Mouse (Mus musculus): ENCODE data around the gene Atp6v0e. TPM values are rescaled to one million over a fixed set of nuclear protein-coding genes. Genes with fewer than 3 reads are reported as not detected.

Gene Atp6v0e
- polyA plus RNA-seq, 1 experiment from 2014 or later: 193 TPM

DNA sequence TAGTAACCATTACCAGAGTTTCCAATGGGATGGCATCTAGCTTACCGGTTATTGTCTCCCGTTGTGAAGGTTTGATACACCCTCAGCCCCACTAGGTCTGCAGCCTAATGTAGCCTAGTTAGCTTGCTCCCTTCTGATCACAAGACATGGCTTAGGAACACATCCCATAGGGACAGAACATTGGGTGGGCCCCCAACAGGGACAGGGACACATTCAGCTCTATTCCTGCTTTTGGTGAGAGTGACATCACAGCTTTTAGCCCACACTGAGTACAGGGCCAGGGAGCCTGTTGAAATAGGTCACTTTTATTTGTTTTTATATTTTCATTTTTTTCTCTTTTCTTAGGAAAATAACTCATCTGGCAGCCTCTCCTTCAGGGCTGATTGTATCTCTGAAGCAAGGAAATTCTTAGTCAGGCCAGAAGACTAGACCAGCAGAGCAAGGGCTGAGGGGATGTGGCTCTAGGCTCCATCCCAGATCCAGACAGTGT, 37.5 kb upstream of the Atp6v0e start:
- no peak for ATAC-seq (ENCODE audit: insufficient number of reproducible peaks, low FRiP score)
- H3K27me3 ChIP-seq (replicated peaks): no peaks in the 10 kb centered on the region
- H3K4me1 ChIP-seq (replicated peaks): no peaks in the 10 kb centered on the region
- H3K9me3 ChIP-seq (replicated peaks): no peaks in the 10 kb centered on the region
- H3K36me3 ChIP-seq: peaks cover 74% of the 10 kb centered on the region
- WGBS: 91% methylated on average over 2 of the region's 2 CpGs
- H3K27ac ChIP-seq (ENCODE audit: poor library complexity, severe bottlenecking): no peak overlapping the region
- H3K4me2 ChIP-seq: no peak overlapping the region
- H3K9ac ChIP-seq: no peak overlapping the region
- H3K4me3 ChIP-seq: no peak overlapping the region

DNA sequence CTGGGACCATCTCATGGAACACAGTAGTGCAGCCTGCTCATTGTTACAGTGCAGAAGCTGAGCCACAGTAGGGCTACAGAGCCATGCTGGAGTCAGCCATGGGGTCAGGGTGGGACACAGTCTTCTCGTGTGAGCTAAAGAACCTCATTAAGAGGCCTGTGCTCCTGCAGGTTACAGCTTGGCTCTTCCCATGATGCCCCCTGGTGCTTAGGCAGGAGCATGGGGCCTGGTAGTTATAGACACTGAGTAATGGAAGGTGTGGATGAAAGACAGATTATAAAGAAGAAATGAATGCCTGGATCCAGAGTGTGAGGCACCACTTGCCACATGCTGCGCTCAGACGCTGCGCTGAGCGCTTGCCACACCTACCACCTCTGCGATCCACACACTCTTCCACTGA, 34.6 kb upstream of the Atp6v0e start:
- ATAC-seq (ENCODE audit: insufficient number of reproducible peaks, low FRiP score): no peak
- 86% methylated on average over 6 of the region's 6 CpGs for WGBS
- no peaks in the 10 kb centered on the region for H3K4me1 ChIP-seq (replicated peaks)
- no peak overlapping the region for H3K9ac ChIP-seq
- no peak overlapping the region for H3K4me2 ChIP-seq
- H3K27ac ChIP-seq (ENCODE audit: poor library complexity, severe bottlenecking): no peak overlapping the region
- H3K9me3 ChIP-seq (replicated peaks): no peaks in the 10 kb centered on the region
- H3K27me3 ChIP-seq (replicated peaks): no peaks in the 10 kb centered on the region
- no peak overlapping the region for H3K4me3 ChIP-seq
- H3K36me3 ChIP-seq: peaks cover 97% of the 10 kb centered on the region

DNA sequence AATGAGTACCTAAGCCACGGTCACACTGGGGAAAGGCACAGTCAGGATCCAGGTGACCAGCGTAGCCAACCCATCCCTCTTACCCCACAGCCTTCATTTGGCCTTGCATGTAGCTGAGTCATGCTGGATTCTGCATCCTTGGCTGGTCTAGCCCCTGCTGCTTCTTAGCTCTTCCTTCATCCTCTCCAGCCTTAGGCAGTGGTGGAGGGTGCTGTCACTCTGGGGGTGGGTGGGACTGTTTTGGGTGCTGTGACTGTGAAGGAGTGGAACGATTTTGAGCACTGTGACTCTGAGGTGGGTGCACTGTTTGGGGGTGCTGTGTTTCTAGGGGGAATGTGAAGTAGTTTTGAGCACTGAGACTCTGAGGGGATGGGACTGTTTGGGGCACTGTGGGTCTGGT, 34.1 kb upstream of the Atp6v0e start:
- Histone ChIP-seq H3K36me3 (peaks cover 97% of the 10 kb centered on the region), H3K9ac (no peak overlapping the region)

DNA sequence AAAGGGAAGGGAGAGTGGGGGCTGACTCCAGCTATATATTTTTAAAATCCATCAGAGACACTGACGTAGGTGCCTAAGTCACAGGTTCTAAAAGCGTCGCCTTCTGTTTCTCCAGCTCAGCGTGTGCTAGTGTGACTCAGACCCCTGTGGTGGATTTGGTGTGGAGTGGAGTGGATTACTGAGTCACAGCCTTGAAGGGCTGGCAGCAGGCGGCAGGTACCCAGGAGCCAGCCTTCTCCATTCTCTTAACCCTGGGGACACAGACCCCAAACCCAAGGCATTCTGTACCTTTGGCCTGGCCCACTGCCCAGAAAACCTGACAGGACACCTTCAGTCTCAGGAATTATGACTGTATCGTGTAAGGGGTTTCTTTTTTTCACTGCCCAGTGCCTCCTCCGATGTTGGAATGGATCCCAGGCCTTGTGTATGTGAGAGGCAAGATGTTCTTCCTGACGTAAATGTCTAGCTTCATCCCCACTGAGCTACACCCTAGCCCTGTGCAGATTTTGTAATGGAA, 31.2 kb upstream of the Atp6v0e start:
- Histone ChIP-seq H3K4me2 (no peak overlapping the region), H3K4me1 (replicated peaks) (no peaks in the 10 kb centered on the region), H3K27me3 (replicated peaks) (no peaks in the 10 kb centered on the region), H3K4me3 (no peak overlapping the region), H3K36me3 (peaks cover 97% of the 10 kb centered on the region), H3K9ac (no peak overlapping the region), H3K9me3 (replicated peaks) (no peaks in the 10 kb centered on the region), H3K27ac (ENCODE audit: poor library complexity, severe bottlenecking) (no peak overlapping the region)
- 83% methylated on average over 8 of the region's 8 CpGs for WGBS
- ATAC-seq (ENCODE audit: insufficient number of reproducible peaks, low FRiP score): no peak

More for the DNA sequence above, 34.1 kb upstream of the Atp6v0e start:
- no peaks in the 10 kb centered on the region for H3K9me3 ChIP-seq (replicated peaks)
- H3K4me3 ChIP-seq: no peak overlapping the region
- 92% methylated on average over 3 of the region's 3 CpGs for WGBS
- no peak overlapping the region for H3K27ac ChIP-seq (ENCODE audit: poor library complexity, severe bottlenecking)
- H3K4me1 ChIP-seq (replicated peaks): no peaks in the 10 kb centered on the region
- H3K27me3 ChIP-seq (replicated peaks): no peaks in the 10 kb centered on the region
- no peak overlapping the region for H3K4me2 ChIP-seq
- 0 out of 2 replicates have a peak, but pooled peaks have one; percentile 16 for ATAC-seq (ENCODE audit: insufficient number of reproducible peaks, low FRiP score)

DNA sequence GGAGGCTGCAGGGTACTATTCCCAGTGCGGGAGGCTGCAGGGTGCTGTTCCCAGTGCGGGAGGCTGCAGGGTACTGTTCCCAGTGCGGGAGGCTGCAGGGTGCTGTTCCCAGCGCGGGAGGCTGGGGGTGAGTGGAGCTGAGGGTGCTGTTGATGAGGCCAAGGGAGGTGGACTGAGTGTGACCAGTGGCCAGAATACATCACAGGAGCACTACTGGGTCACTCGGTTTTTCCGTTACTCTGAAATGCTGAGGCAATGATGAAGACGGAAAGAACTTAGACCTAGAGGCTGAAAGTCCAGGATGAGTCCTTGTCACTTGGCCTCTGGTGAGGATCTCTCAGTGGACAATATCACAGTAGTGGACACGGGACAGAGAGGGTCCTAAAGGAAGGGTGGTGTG, 29.8 kb upstream of the Atp6v0e start:
- ATAC-seq (ENCODE audit: insufficient number of reproducible peaks, low FRiP score): no peak
- Histone ChIP-seq H3K27ac (ENCODE audit: poor library complexity, severe bottlenecking) (no peak overlapping the region), H3K4me1 (replicated peaks) (0 out of 2 replicates have a peak, but pooled peaks cover under 1% of the 10 kb centered on the region), H3K4me3 (no peak overlapping the region), H3K4me2 (no peak overlapping the region), H3K27me3 (replicated peaks) (no peaks in the 10 kb centered on the region), H3K9me3 (replicated peaks) (no peaks in the 10 kb centered on the region), H3K36me3 (peaks cover 86% of the 10 kb centered on the region), H3K9ac (no peak overlapping the region)
- WGBS: 85% methylated on average over 9 of the region's 9 CpGs

DNA sequence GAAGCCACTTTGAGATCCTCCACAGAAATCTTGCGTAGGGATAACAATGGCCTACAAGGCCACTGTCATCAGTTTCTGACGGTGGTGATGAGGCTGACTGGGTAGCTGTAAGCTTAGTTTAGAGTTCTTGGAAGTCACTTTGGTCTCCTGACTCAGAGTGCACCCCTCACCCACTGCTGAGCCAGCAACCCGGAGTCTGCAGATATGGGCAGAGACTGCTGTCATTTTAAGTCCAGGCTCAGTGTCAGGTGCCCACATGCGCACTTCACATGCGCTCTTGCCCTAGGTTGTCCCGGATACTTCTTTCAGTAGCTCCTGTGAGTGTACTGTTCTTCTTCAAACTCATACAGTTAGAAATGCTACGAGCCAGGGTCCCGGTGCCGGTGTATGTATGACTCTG, 29.1 kb upstream of the Atp6v0e start:
- H3K36me3 ChIP-seq: peaks cover 82% of the 10 kb centered on the region
- ATAC-seq (ENCODE audit: insufficient number of reproducible peaks, low FRiP score): no peak

DNA sequence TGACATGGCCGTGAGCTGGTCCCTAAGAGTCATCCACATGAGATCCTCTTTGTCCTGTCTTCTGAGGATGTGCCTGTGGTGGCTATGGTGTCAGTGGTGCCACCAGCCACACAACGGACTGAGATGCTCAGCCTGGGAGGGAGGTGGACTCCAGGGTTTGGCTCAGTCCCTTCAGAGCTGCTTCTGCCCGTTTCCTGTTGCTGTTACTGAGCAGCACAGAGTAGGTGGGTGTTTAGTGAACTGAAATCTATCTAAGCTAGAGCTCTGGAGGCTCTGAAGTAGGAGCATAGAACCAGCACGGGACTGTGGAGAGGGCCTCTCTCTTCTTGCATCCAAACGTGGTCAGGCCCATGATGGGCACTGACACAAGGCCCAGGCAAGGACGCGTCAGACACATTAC, 28.5 kb upstream of the Atp6v0e start:
- no peaks in the 10 kb centered on the region for H3K27me3 ChIP-seq (replicated peaks)
- H3K4me3 ChIP-seq: no peak overlapping the region
- H3K36me3 ChIP-seq: peaks cover 82% of the 10 kb centered on the region
- no peak overlapping the region for H3K27ac ChIP-seq (ENCODE audit: poor library complexity, severe bottlenecking)
- 89% methylated on average over 7 of the region's 7 CpGs for WGBS
- H3K9me3 ChIP-seq (replicated peaks): no peaks in the 10 kb centered on the region
- no peak overlapping the region for H3K4me2 ChIP-seq
- ATAC-seq (ENCODE audit: insufficient number of reproducible peaks, low FRiP score): no peak
- H3K9ac ChIP-seq: no peak overlapping the region
- 0 out of 2 replicates have a peak, but pooled peaks cover 4% of the 10 kb centered on the region for H3K4me1 ChIP-seq (replicated peaks)

More for the DNA sequence above, 29.1 kb upstream of the Atp6v0e start:
- no peaks in the 10 kb centered on the region for H3K9me3 ChIP-seq (replicated peaks)
- 0 out of 2 replicates have a peak, but pooled peaks cover 4% of the 10 kb centered on the region for H3K4me1 ChIP-seq (replicated peaks)
- 86% methylated on average over 9 of the region's 9 CpGs for WGBS
- H3K27ac ChIP-seq (ENCODE audit: poor library complexity, severe bottlenecking): no peak overlapping the region
- no peaks in the 10 kb centered on the region for H3K27me3 ChIP-seq (replicated peaks)
- no peak overlapping the region for H3K4me2 ChIP-seq
- H3K4me3 ChIP-seq: no peak overlapping the region
- H3K9ac ChIP-seq: 0 out of 2 replicates have a peak overlapping the region, but pooled peaks have one; percentile 30

DNA sequence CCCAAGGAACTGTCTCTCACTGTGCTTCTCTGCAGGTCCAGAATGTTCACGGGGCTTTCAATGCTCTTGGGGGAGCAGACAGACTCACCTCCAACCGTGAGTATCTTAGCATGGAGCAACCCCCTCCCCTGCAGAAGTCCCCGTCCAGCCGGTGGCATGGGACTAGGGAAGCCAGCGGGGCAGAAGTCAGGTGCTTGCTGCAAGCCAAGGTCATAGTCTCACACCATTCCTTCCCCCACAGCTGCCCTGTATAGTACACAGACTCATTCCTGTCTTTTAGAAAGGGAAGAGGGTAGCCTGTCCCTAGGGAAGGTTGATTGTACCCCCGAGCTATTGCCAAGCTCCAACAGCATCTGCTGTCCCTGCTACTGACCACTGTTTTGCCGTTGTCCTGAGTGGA, 27.1 kb upstream of the Atp6v0e start:
- 92% methylated on average over 7 of the region's 7 CpGs for WGBS
- Histone ChIP-seq H3K4me2 (no peak overlapping the region), H3K9ac (no peak overlapping the region), H3K27ac (ENCODE audit: poor library complexity, severe bottlenecking) (no peak overlapping the region), H3K9me3 (replicated peaks) (no peaks in the 10 kb centered on the region), H3K27me3 (replicated peaks) (no peaks in the 10 kb centered on the region), H3K4me3 (no peak overlapping the region), H3K4me1 (replicated peaks) (0 out of 2 replicates have a peak, but pooled peaks cover 4% of the 10 kb centered on the region), H3K36me3 (peaks cover 82% of the 10 kb centered on the region)
- no peak for ATAC-seq (ENCODE audit: insufficient number of reproducible peaks, low FRiP score)

DNA sequence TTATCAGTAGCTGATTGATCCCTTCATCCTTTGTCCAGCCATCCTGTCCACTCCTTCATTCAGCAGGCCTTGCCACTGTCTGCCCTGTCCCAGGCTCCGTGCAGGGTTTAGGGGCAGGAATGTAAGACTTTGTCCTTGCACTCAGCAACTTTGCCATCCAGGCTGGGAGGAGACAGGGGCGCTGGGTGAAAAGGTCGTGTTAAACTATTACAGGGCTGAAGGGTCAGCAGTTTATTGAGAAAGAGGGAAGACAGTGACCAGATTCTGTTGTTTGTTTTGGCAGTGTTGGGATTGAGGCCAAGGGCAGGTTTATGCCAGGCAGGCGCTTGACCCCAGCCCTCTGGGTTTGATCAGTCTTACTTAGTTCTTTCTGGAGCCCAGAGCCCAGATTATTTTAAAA, 25.2 kb upstream of the Atp6v0e start:
- Histone ChIP-seq H3K9me3 (replicated peaks) (no peaks in the 10 kb centered on the region), H3K4me2 (no peak overlapping the region), H3K27me3 (replicated peaks) (no peaks in the 10 kb centered on the region), H3K4me3 (no peak overlapping the region), H3K27ac (ENCODE audit: poor library complexity, severe bottlenecking) (no peak overlapping the region), H3K4me1 (replicated peaks) (0 out of 2 replicates have a peak, but pooled peaks cover 4% of the 10 kb centered on the region), H3K36me3 (peaks cover 82% of the 10 kb centered on the region), H3K9ac (no peak overlapping the region)
- ATAC-seq (ENCODE audit: insufficient number of reproducible peaks, low FRiP score): no peak
- WGBS: 47% methylated on average over 4 of the region's 4 CpGs

DNA sequence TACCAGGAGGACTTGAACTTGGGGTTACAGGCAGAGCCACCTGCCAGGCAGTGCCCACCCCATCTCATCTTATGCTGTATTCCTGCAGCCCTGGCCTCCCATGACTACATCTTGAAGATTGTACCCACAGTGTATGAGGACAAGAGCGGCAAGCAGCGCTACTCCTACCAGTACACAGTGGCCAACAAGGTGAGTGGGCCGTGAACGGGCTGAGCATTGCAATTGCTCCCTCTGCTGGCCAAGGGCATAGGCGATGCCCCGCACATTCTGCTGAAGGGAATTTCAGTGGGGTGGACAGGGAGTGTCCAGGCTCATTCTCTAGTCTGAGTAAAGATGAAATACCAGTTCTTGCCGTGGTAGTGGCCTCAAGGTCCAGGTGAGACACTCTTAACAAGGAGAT, 24.4 kb upstream of the Atp6v0e start:
- no peak overlapping the region for H3K4me2 ChIP-seq
- 0 out of 2 replicates have a peak, but pooled peaks cover 4% of the 10 kb centered on the region for H3K4me1 ChIP-seq (replicated peaks)
- H3K27ac ChIP-seq (ENCODE audit: poor library complexity, severe bottlenecking): no peak overlapping the region
- WGBS: 24% methylated on average over 7 of the region's 7 CpGs
- no peak overlapping the region for H3K4me3 ChIP-seq
- peaks cover 83% of the 10 kb centered on the region for H3K36me3 ChIP-seq
- ATAC-seq (ENCODE audit: insufficient number of reproducible peaks, low FRiP score): peak; percentile 68
- no peaks in the 10 kb centered on the region for H3K27me3 ChIP-seq (replicated peaks)
- no peak overlapping the region for H3K9ac ChIP-seq
- H3K9me3 ChIP-seq (replicated peaks): no peaks in the 10 kb centered on the region

DNA sequence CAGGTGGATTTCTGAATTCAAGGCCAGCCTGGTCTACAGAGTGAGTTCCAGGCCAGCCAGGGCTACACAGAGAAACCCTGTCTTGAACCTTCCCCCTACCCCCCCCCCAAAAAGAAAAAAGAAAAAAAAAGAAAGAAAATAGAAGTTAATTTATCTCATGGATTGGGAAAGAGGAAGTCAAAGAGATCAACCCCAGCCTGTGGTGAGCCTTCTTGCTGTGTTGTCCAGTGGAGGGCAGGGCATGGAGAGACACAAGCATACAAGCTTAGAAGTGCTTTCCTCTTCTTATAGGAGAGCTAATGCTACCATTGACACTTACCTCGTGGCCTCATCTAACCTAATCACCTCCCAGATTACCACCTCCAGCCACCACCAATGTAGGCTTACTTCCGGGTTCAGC, 23.2 kb upstream of the Atp6v0e start:
- 82% methylated on average over 2 of the region's 2 CpGs for WGBS
- Histone ChIP-seq H3K36me3 (peaks cover 83% of the 10 kb centered on the region), H3K4me2 (no peak overlapping the region), H3K27ac (ENCODE audit: poor library complexity, severe bottlenecking) (no peak overlapping the region), H3K4me3 (no peak overlapping the region), H3K9me3 (replicated peaks) (no peaks in the 10 kb centered on the region), H3K27me3 (replicated peaks) (no peaks in the 10 kb centered on the region), H3K9ac (no peak overlapping the region), H3K4me1 (replicated peaks) (peaks cover 11% of the 10 kb centered on the region)
- no peak for ATAC-seq (ENCODE audit: insufficient number of reproducible peaks, low FRiP score)

DNA sequence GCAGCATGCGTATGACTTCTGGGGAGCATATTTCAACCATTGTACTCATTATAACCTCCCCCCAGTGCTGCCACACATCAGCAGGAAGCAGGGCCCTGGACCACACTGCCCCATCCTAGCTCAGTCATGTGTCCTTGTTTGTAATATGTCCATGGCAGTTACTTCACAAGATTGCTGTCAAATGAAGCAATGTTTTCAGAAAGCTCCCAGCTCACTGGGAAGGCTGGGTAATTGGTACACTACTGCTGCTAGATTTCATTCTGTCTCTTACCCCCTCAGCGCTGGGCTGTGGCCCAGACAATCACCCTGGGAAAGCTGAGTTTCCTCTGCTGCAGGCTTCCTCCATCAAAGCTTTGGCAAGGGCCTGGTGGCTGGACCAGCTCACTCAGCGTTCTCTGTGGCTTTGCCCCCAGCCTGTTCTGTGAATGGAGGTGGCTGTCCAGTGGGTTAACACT, 22.7 kb upstream of the Atp6v0e start:
- Histone ChIP-seq H3K9me3 (replicated peaks) (no peaks in the 10 kb centered on the region), H3K4me3 (no peak overlapping the region), H3K4me2 (no peak overlapping the region), H3K36me3 (peaks cover 81% of the 10 kb centered on the region), H3K27me3 (replicated peaks) (no peaks in the 10 kb centered on the region), H3K9ac (no peak overlapping the region), H3K27ac (ENCODE audit: poor library complexity, severe bottlenecking) (no peak overlapping the region), H3K4me1 (replicated peaks) (peaks cover 16% of the 10 kb centered on the region)
- 91% methylated on average over 3 of the region's 3 CpGs for WGBS
- no peak for ATAC-seq (ENCODE audit: insufficient number of reproducible peaks, low FRiP score)

Data from heart, embryonic 12.5 days (tissue).